Mouse (Mus musculus): ENCODE measurements around the gene Unc13b. TPM values are rescaled to one million over a fixed set of nuclear protein-coding genes. Genes with fewer than 3 reads are reported as not detected.

Gene Unc13b
- polyA plus RNA-seq (2014; fragmentation: Nextera tagmentation; extraction: Ambion mirVana) = 10.0 and 10.2 TPM in 2 replicates

- WGBS = under 1% methylated on average over 90 of the region's 90 CpGs
- DNase-seq (ENCODE audit: low spot score) (peak; percentile 92), ATAC-seq (replicated peaks; ENCODE audit: low FRiP score, low TSS enrichment, low read depth) (peak; percentile 98)
- peak within 1 kb of the TSS; percentile 51 for H3K9ac ChIP-seq (ENCODE audit: low read length)
- no peaks in the 10 kb centered on the region for H3K9me3 ChIP-seq (ENCODE audit: control insufficient read depth, low read length)
- peak within 1 kb of the TSS; percentile 52 for H3K4me3 ChIP-seq (ENCODE audit: low read depth, low read length)
- peaks cover 26% of the 10 kb centered on the region for H3K27me3 ChIP-seq (replicated peaks; ENCODE audit: control insufficient read depth, insufficient read depth, low read length)
- H3K4me1 ChIP-seq (replicated peaks; ENCODE audit: control insufficient read depth, insufficient read depth, low read length) = 0 out of 2 replicates have a peak, but pooled peaks cover 3% of the 10 kb centered on the region
- H3K4me2 ChIP-seq (ENCODE audit: low read length) = peak within 1 kb of the TSS; percentile 93
- H3K27ac ChIP-seq (ENCODE audit: low read depth) = peak within 1 kb of the TSS; percentile 80
- no peaks in the 10 kb centered on the region for H3K36me3 ChIP-seq (ENCODE audit: control insufficient read depth, insufficient read depth, low read length)
These were observed at the start of gene Unc13b for GRCm38 (mm10) chr4:43058753-43059654. Unc13b (plus strand) TSS chr4:43058953.

DNA sequence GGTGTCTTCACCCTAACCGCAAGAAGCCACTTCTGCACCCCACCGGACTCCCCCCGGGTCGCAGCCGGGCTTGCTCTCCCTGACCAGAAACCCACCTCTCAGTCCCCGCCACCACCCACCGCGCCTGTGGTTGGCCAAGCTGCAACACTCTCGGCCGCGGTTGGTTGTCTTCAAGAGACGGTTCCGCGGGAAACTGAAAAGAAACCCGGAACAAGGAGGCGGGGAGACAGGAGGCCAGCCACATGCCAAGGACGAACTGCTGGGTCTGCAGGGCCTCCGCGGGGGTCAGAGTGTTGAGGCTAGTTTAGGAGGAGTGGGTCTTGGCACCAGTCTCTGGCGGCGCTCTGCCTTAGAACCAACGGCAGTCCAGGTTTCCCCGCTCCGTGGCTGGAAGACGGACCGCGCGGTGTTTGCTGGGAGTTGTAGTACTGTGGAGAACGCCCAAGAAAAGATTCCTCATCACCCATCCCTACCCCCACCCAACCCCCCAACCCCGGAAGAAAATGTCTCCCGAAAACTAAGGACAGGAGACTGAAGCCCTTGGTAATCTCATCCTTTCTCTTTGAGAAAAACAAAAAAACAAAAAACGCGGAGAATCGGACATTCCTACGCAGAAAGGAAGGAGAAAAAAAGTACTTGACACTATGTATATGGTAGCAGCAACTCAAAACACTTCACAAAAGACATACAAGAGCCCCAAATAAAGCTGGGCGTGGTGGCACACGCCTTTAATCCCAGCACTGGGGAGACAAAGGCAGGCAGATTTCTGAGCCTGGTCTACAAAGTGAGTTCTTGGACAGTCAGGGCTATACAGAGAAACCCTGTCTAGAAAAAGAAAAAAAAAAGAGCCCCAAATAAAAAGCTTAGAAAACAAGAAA, 48.4 kb upstream of the Unc13b start, which contains the start of gene Fancg:
Fancg (minus strand) TSS at position 346 of the 878 bp plus-strand sequence.
- H3K27ac ChIP-seq (ENCODE audit: low read depth) = peak within 1 kb of the TSS; percentile 43; the same call in 1 of the 2 replicates
- DNase-seq (ENCODE audit: low spot score) (peak; percentile 94), ATAC-seq (replicated peaks; ENCODE audit: low FRiP score, low TSS enrichment, low read depth) (peak; percentile 90)
- peak within 1 kb of the TSS; percentile 65 for H3K9ac ChIP-seq (ENCODE audit: low read length)
- 0 out of 2 replicates have a peak, but pooled peaks cover 8% of the 10 kb centered on the region for H3K36me3 ChIP-seq (ENCODE audit: control insufficient read depth, insufficient read depth, low read length)
- H3K9me3 ChIP-seq (ENCODE audit: control insufficient read depth, low read length) = no peaks in the 10 kb centered on the region
- peak within 1 kb of the TSS; percentile 83 for H3K4me3 ChIP-seq (ENCODE audit: low read depth, low read length)
- peak within 1 kb of the TSS; percentile 92 for H3K4me2 ChIP-seq (ENCODE audit: low read length)
- WGBS = 2% methylated on average over 37 of the region's 37 CpGs
- no peaks in the 10 kb centered on the region for H3K27me3 ChIP-seq (replicated peaks; ENCODE audit: control insufficient read depth, insufficient read depth, low read length)
- peaks cover 5% of the 10 kb centered on the region; the same call in 1 of the 2 replicates for H3K4me1 ChIP-seq (replicated peaks; ENCODE audit: control insufficient read depth, insufficient read depth, low read length)

DNA sequence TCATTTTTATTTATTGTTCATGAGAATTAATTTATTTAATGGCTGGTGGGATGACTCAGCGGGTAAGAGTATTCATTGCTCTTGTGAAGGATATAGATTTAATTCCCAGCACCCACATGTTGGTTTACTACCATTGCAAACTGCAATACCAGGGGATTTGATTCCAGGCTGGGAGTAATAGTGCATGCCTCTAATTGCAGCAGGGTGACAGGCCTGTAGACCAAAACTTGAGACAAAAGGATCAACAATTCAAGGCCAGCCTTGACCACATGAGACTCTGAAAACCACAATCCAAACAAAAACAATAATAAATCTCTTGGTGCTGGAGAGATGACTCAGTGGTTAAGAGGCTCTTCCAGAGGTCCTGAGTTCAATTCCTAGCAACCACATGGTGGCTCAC, 46.7 kb upstream of the Unc13b start:
- Histone ChIP-seq H3K36me3 (ENCODE audit: control insufficient read depth, insufficient read depth, low read length) (peaks cover 7% of the 10 kb centered on the region; the same call in 1 of the 2 replicates), H3K4me1 (replicated peaks; ENCODE audit: control insufficient read depth, insufficient read depth, low read length) (peaks cover 5% of the 10 kb centered on the region; the same call in 1 of the 2 replicates), H3K9ac (ENCODE audit: low read length) (no peak overlapping the region), H3K27me3 (replicated peaks; ENCODE audit: control insufficient read depth, insufficient read depth, low read length) (no peaks in the 10 kb centered on the region), H3K9me3 (ENCODE audit: control insufficient read depth, low read length) (no peaks in the 10 kb centered on the region), H3K4me3 (ENCODE audit: low read depth, low read length) (no peak overlapping the region), H3K27ac (ENCODE audit: low read depth) (no peak overlapping the region), H3K4me2 (ENCODE audit: low read length) (no peak overlapping the region)
- 93% methylated on average over 1 of the region's 1 CpGs for WGBS
- DNase-seq (ENCODE audit: low spot score) (no peak), ATAC-seq (replicated peaks; ENCODE audit: low FRiP score, low TSS enrichment, low read depth) (no peak)

- Histone ChIP-seq H3K9me3 (ENCODE audit: control insufficient read depth, low read length) (no peaks in the 10 kb centered on the region), H3K4me1 (replicated peaks; ENCODE audit: control insufficient read depth, insufficient read depth, low read length) (no peaks in the 10 kb centered on the region), H3K4me2 (ENCODE audit: low read length) (no peak overlapping the region), H3K36me3 (ENCODE audit: control insufficient read depth, insufficient read depth, low read length) (peaks cover 63% of the 10 kb centered on the region), H3K4me3 (ENCODE audit: low read depth, low read length) (no peak overlapping the region), H3K27me3 (replicated peaks; ENCODE audit: control insufficient read depth, insufficient read depth, low read length) (no peaks in the 10 kb centered on the region), H3K9ac (ENCODE audit: low read length) (no peak overlapping the region), H3K27ac (ENCODE audit: low read depth) (no peak overlapping the region)
- WGBS = 92% methylated on average over 4 of the region's 4 CpGs
- no peak for ATAC-seq (replicated peaks; ENCODE audit: low FRiP score, low TSS enrichment, low read depth)
- no peak for DNase-seq (ENCODE audit: low spot score)
These were observed 40.6 kb upstream of the Unc13b start for GRCm38 (mm10) chr4:43018156-43018555.

DNA sequence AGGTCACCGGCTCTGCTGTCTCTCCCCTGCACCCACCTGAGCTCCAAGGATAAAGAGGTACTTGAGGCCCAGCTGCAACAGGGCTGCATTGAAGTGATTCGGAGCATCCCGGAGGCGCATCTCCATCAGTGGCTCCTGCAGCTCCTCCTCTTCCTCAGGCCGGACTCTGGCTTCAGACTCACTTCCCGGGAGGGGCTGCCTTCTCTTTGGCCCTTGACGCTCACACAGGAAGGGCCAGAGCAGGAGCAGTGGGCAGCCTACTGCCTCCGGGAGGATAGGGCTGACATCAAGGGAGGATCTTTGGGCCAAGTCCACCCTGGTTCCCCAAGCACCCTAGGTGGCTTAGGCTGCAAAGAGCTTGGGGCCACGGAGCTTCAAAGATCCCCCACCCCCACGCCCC, 39.6 kb upstream of the Unc13b start:
- Histone ChIP-seq H3K4me1 (replicated peaks; ENCODE audit: control insufficient read depth, insufficient read depth, low read length) (peaks cover under 1% of the 10 kb centered on the region; the same call in 1 of the 2 replicates), H3K4me3 (ENCODE audit: low read depth, low read length) (no peak overlapping the region), H3K4me2 (ENCODE audit: low read length) (no peak overlapping the region), H3K36me3 (ENCODE audit: control insufficient read depth, insufficient read depth, low read length) (peaks cover 72% of the 10 kb centered on the region), H3K27me3 (replicated peaks; ENCODE audit: control insufficient read depth, insufficient read depth, low read length) (no peaks in the 10 kb centered on the region), H3K27ac (ENCODE audit: low read depth) (no peak overlapping the region), H3K9me3 (ENCODE audit: control insufficient read depth, low read length) (no peaks in the 10 kb centered on the region), H3K9ac (ENCODE audit: low read length) (no peak overlapping the region)
- DNase-seq (ENCODE audit: low spot score) (no peak), ATAC-seq (replicated peaks; ENCODE audit: low FRiP score, low TSS enrichment, low read depth) (no peak)
- WGBS = 89% methylated on average over 10 of the region's 10 CpGs

- DNase-seq (ENCODE audit: low spot score) = no peak
- Histone ChIP-seq H3K27me3 (replicated peaks; ENCODE audit: control insufficient read depth, insufficient read depth, low read length) (no peaks in the 10 kb centered on the region), H3K9me3 (ENCODE audit: control insufficient read depth, low read length) (no peaks in the 10 kb centered on the region), H3K36me3 (ENCODE audit: control insufficient read depth, insufficient read depth, low read length) (peaks cover 72% of the 10 kb centered on the region), H3K4me1 (replicated peaks; ENCODE audit: control insufficient read depth, insufficient read depth, low read length) (peaks cover 8% of the 10 kb centered on the region), H3K9ac (ENCODE audit: low read length) (no peak overlapping the region), H3K4me2 (ENCODE audit: low read length) (no peak overlapping the region), H3K4me3 (ENCODE audit: low read depth, low read length) (no peak overlapping the region), H3K27ac (ENCODE audit: low read depth) (no peak overlapping the region)
- WGBS = 91% methylated on average over 23 of the region's 23 CpGs
- ATAC-seq (replicated peaks; ENCODE audit: low FRiP score, low TSS enrichment, low read depth) = no peak
These were observed 38.9 kb upstream of the Unc13b start for GRCm38 (mm10) chr4:43019641-43020465.

DNA sequence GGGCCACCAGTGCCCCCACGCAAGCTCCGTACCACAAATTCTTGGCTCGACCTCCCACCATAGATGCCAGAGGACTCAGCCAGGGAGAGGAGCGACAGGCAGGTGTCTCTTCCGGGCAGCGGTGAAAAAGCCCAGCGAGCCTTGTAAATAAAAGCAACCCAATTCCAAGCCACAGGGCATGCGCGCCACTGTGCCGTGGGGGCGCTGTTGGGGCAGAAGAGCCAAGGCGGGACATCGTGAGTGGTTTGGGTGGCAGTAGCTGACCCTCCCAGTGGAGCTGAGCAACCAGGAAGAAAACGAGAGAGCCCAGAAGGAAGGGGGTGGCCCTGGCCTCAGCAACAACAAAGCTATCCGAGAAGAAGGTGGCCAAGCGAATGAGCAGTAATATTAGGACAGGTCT, 37.9 kb upstream of the Unc13b start:
- H3K4me2 ChIP-seq (ENCODE audit: low read length) = no peak overlapping the region
- H3K9ac ChIP-seq (ENCODE audit: low read length) = no peak overlapping the region
- no peaks in the 10 kb centered on the region for H3K27me3 ChIP-seq (replicated peaks; ENCODE audit: control insufficient read depth, insufficient read depth, low read length)
- no peak overlapping the region for H3K27ac ChIP-seq (ENCODE audit: low read depth)
- WGBS = 88% methylated on average over 16 of the region's 16 CpGs
- no peaks in the 10 kb centered on the region for H3K9me3 ChIP-seq (ENCODE audit: control insufficient read depth, low read length)
- H3K4me3 ChIP-seq (ENCODE audit: low read depth, low read length) = no peak overlapping the region
- peaks cover 8% of the 10 kb centered on the region for H3K4me1 ChIP-seq (replicated peaks; ENCODE audit: control insufficient read depth, insufficient read depth, low read length)
- ATAC-seq (replicated peaks; ENCODE audit: low FRiP score, low TSS enrichment, low read depth) (no peak), DNase-seq (ENCODE audit: low spot score) (no peak)
- H3K36me3 ChIP-seq (ENCODE audit: control insufficient read depth, insufficient read depth, low read length) = peaks cover 72% of the 10 kb centered on the region

- H3K4me2 ChIP-seq (ENCODE audit: low read length) = no peak overlapping the region
- H3K9me3 ChIP-seq (ENCODE audit: control insufficient read depth, low read length) = no peaks in the 10 kb centered on the region
- H3K36me3 ChIP-seq (ENCODE audit: control insufficient read depth, insufficient read depth, low read length) = peaks cover 72% of the 10 kb centered on the region
- ATAC-seq (replicated peaks; ENCODE audit: low FRiP score, low TSS enrichment, low read depth) (no peak), DNase-seq (ENCODE audit: low spot score) (no peak)
- no peaks in the 10 kb centered on the region for H3K27me3 ChIP-seq (replicated peaks; ENCODE audit: control insufficient read depth, insufficient read depth, low read length)
- WGBS = 77% methylated on average over 17 of the region's 17 CpGs
- peaks cover 8% of the 10 kb centered on the region for H3K4me1 ChIP-seq (replicated peaks; ENCODE audit: control insufficient read depth, insufficient read depth, low read length)
- no peak overlapping the region for H3K4me3 ChIP-seq (ENCODE audit: low read depth, low read length)
- H3K27ac ChIP-seq (ENCODE audit: low read depth) = no peak overlapping the region
- no peak overlapping the region for H3K9ac ChIP-seq (ENCODE audit: low read length)
These were observed 37.4 kb upstream of the Unc13b start for GRCm38 (mm10) chr4:43021341-43021740.

All from intestine, embryonic 14.5 days (tissue).